Mouse (Mus musculus): ENCODE data around the gene Msh4.

DNA sequence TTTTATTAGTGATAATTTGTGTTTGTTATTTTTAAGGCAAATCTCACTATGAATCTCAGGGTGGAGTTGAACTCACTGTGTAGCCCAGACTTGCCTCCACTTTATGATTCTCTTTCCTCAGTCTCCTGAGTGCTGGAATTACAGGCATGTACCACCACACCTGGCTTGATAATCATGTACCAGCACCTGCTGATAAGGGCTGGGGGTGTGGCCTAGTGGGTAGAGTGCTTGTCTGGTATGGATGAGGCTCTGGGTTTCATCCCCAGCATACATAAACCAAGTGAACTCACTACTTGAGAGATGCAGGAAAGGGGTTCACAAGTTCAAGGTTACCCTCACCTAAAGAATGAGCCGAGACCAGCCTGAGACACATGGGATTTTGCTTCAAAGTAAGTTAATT is 4.0 kb downstream of the Msh4 start:
- TF ChIP-seq GATA1 (IDR thresholded peaks at IDR 0.05; ENCODE audit: borderline replicate concordance, low read length) = no peak
- no peak for TF ChIP-seq FLI1 (IDR thresholded peaks at IDR 0.05; ENCODE audit: low read length)
